Mouse (Mus musculus): Measurements from ENCODE around the gene Map2k6.

GRCm38 (mm10) chr11:110482176-110482575, 83.3 kb downstream of the Map2k6 start:
- no peak for TF ChIP-seq GATA1 (IDR thresholded peaks at IDR 0.05; ENCODE audit: borderline replicate concordance, low read length)
- no peak for TF ChIP-seq FLI1 (IDR thresholded peaks at IDR 0.05; ENCODE audit: low read length)

Data from megakaryocyte, embryonic 14.5 days (primary cell).